Mouse (Mus musculus) embryonic facial prominence, embryonic 11.5 days (tissue): Measurements from ENCODE around the gene Exosc1. TPM values are rescaled to one million over a fixed set of nuclear protein-coding genes. Genes with fewer than 3 reads are reported as not detected.

Source experiments
- ATAC-seq: fragments of 200-750 bp; cut with Nextera tagmentation; replicated peaks from 2 replicates; pipeline ENCODE4 v1.8.0; 2017; ENCODE audit warnings: low read depth; ENCODE audit not compliant: insufficient number of reproducible peaks, low FRiP score, low TSS enrichment
- DNase-seq: peaks from one replicate; pipeline ENCODE4 v3.0.0-alpha.2; 2015; ENCODE audit warnings: low spot score
- H3K27ac ChIP-seq: fragments of 300-500 bp; sonication (generic); replicated peaks from 2 replicates; pipeline ENCODE4 v1.5.1; 2014; ENCODE audit warnings: mild to moderate bottlenecking, low read depth, low read length, control low read depth
- H3K27me3 ChIP-seq: fragments of 300-500 bp; sonication (generic); 2 replicates; pipeline ENCODE4 v1.6.1; 2014; ENCODE audit warnings: mild to moderate bottlenecking, low read length, moderate library complexity, mixed read lengths; ENCODE audit not compliant: control insufficient read depth, insufficient read depth
- H3K36me3 ChIP-seq: fragments of 300-500 bp; sonication (generic); replicated peaks from 2 replicates; pipeline ENCODE4 v1.6.1; 2014; ENCODE audit warnings: low read depth, mild to moderate bottlenecking, low read length, moderate library complexity, mixed read lengths; ENCODE audit not compliant: control insufficient read depth, insufficient read depth
- H3K4me1 ChIP-seq: fragments of 300-500 bp; sonication (generic); 2 replicates; pipeline ENCODE4 v1.6.1; 2014; ENCODE audit warnings: low read length, mixed read lengths; ENCODE audit not compliant: control insufficient read depth, insufficient read depth
- H3K4me2 ChIP-seq: fragments of 300-500 bp; sonication (generic); 2 replicates; pipeline ENCODE4 v1.6.1; 2014; ENCODE audit warnings: low read depth, mild to moderate bottlenecking, control low read depth, low read length, moderate library complexity
- H3K4me3 ChIP-seq: fragments of 300-500 bp; sonication (generic); 2 replicates; pipeline ENCODE4 v1.5.1; 2014; ENCODE audit warnings: low read depth, low read length, control low read depth
- H3K9ac ChIP-seq: fragments of 300-500 bp; sonication (generic); replicated peaks from 2 replicates; pipeline ENCODE4 v1.6.1; 2014; ENCODE audit warnings: mild to moderate bottlenecking, control low read depth, low read length
- H3K9me3 ChIP-seq: fragments of 300-500 bp; sonication (generic); replicated peaks from 2 replicates; pipeline ENCODE4 v1.6.1; 2016; ENCODE audit warnings: mild to moderate bottlenecking, low read length, inconsistent platforms, mixed read lengths; ENCODE audit not compliant: control insufficient read depth
- WGBS: fragments of 180-500 bp; shearing (Covaris S2); extraction: QIAGEN DNeasy Blood & Tissue Kit; methylation state at CpG from one replicate; pipeline ENCODE4 v1.1.7; 2014; 5-methylcytosine and 5-hydroxymethylcytosine counted together
- polyA plus RNA-seq: library from polyadenylated mRNA; unstranded; fragments of >200 nt; fragmentation: Nextera tagmentation; extraction: Ambion mirVana; gene quantifications from 2 replicates; pipeline ENCODE4 v1.2.1, GENCODE M21; 2014

Exosc1 gene
- polyA plus RNA-seq, 1 experiment from 2014 or later: 80.3 TPM

DNA sequence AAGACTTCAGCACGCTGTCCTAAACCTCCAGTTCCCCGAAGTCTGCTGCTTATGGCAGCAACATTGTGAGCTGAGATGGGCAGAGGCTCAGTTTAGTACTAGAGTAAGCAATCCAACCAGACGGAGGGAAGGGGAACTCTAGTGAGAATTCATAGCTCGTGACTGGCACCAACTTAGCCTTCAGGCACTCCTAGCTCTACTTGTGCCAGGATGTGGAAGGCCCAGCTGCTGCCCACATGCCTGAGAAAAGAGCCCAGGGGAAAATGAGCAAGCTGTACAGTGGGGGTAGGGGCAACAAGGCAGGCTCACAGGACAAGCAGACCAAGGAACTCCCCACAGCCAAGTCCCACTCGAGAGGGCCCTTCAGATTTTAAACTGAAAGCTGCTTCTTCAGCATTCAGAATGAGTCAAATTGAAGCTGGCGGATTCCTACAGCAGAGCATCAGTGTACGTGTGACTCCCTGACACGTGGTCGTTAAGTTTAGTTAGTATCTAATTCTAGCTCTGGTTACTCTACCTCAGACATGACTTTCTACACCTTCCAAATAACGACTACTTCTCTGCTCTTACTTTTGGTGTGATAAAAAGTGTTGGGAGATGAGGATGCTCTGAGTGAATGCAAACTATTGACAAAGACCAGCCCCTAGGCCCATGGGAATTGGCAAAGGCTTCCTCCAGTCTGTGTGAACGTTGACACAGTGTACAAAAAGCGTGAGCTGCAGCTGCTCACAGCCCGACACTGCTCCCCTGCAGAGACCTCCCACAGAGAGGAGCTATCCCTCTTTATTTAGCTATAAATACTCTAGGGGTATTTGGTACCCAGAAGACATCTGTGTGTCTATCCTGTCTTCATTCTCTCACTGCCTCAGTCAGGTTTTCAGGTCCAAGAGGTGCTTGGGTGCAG lies 40.9 kb upstream of the Exosc1 start:
- no peaks in the 10 kb centered on the region for H3K9me3 ChIP-seq
- DNase-seq (no peak), ATAC-seq (no peak)
- H3K27ac ChIP-seq: no peak overlapping the region
- no peaks in the 10 kb centered on the region for H3K27me3 ChIP-seq
- no peaks in the 10 kb centered on the region; the same call in 1 of the 2 replicates for H3K4me1 ChIP-seq
- no peak overlapping the region for H3K4me2 ChIP-seq
- 63% methylated on average over 13 of the region's 13 CpGs for WGBS
- H3K9ac ChIP-seq: no peak overlapping the region
- no peaks in the 10 kb centered on the region for H3K36me3 ChIP-seq
- no peak overlapping the region for H3K4me3 ChIP-seq

DNA sequence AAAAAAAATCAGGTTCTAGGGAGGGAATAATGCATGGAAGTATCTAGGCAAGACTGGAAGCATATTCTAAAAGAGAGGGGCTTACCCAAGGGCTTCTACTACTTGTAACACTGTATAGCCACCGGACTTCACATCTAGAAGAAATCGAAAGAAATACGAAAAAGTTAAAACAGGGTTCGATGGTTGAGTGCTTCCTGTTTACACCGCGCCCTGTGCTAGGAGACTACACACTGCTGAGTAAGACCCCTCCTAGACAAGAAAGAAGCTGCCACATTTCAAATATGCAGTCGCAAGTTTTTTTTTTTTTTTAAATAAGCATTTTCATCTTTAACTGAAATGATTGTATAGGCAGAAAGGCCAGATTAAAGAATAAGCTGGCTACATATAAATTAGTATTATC lies 36.4 kb upstream of the Exosc1 start:
- H3K36me3 ChIP-seq: peaks cover 3% of the 10 kb centered on the region; the same call in 1 of the 2 replicates
- no peaks in the 10 kb centered on the region for H3K4me1 ChIP-seq
- no peak overlapping the region for H3K9ac ChIP-seq
- H3K27ac ChIP-seq: no peak overlapping the region
- H3K9me3 ChIP-seq: no peaks in the 10 kb centered on the region
- no peaks in the 10 kb centered on the region for H3K27me3 ChIP-seq
- H3K4me3 ChIP-seq: no peak overlapping the region
- ATAC-seq (no peak), DNase-seq (no peak)
- no peak overlapping the region for H3K4me2 ChIP-seq
- 94% methylated on average over 7 of the region's 7 CpGs for WGBS

DNA sequence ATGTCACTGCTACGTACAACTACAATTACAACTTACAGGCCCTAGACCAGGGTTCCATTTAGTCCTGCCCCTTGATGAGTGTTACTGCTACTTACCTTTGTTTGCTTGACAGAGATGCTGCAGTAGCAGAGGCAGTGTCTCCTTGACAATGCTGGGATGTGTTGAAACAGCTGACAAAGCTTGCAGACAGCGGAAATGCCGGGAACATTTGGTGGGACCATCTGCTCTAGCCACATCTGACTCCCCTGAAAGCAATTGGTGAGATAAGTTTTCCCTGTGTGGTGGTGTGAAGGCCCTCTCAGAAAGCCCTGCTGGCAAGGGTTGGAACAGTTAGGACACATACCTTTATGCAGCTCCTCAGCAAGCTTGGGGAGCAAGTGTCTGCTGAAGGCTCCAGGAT lies 20.4 kb upstream of the Exosc1 start:
- H3K4me2 ChIP-seq: no peak overlapping the region
- peaks cover 16% of the 10 kb centered on the region for H3K36me3 ChIP-seq
- no peaks in the 10 kb centered on the region for H3K27me3 ChIP-seq
- no peak overlapping the region for H3K9ac ChIP-seq
- no peaks in the 10 kb centered on the region for H3K4me1 ChIP-seq
- no peak overlapping the region for H3K4me3 ChIP-seq
- ATAC-seq (no peak), DNase-seq (no peak)
- no peaks in the 10 kb centered on the region for H3K9me3 ChIP-seq
- H3K27ac ChIP-seq: no peak overlapping the region
- 93% methylated on average over 3 of the region's 3 CpGs for WGBS

DNA sequence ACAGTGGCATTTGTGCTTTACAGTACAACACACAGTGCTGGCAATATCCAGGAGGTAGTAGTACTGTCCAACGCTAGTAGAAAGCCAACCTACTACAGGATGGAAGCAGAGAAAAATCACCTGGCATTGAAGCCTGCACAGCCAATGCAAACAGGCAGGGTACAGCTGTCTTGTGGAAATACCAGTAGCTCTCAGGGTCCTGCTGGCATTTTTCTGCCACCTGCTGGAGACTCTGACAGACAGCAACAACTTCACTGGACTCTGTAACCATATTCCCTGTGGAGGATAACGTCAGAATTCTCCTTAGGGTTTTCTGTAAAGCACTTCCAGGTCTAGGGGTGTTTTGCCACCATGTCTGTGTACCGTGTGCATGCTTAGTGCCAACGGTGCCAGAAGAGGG lies 19.1 kb upstream of the Exosc1 start:
- peaks cover 13% of the 10 kb centered on the region for H3K36me3 ChIP-seq
- H3K4me1 ChIP-seq: no peaks in the 10 kb centered on the region
- H3K9ac ChIP-seq: no peak overlapping the region
- H3K4me2 ChIP-seq: no peak overlapping the region
- DNase-seq (peak; percentile 27), ATAC-seq (no peak)
- WGBS: 82% methylated on average over 4 of the region's 4 CpGs
- H3K27me3 ChIP-seq: no peaks in the 10 kb centered on the region
- no peaks in the 10 kb centered on the region for H3K9me3 ChIP-seq
- H3K4me3 ChIP-seq: no peak overlapping the region
- H3K27ac ChIP-seq: no peak overlapping the region

DNA sequence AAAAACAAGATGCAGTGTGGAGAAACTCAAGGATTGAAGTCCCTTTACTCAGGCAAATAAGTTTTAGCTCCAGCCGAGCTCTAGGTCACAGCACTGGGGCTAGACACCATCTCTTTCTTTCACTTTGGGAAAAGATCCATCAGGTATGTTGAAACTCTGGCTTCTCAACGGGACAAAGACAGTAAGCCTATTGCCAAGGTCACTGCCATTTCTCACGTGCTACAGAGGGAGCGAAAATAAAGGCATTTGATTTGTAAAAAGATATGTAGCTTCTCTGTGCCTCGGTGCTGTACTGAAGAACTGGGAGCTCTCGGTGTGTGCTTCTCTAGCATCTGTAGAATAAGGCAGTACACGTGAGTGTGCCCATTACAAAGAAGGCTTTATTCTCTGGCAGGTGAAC lies 10.6 kb upstream of the Exosc1 start:
- no peak for ATAC-seq
- Histone ChIP-seq H3K4me1 (no peaks in the 10 kb centered on the region), H3K9ac (no peak overlapping the region), H3K4me2 (no peak overlapping the region), H3K27ac (no peak overlapping the region), H3K9me3 (no peaks in the 10 kb centered on the region), H3K4me3 (no peak overlapping the region), H3K27me3 (no peaks in the 10 kb centered on the region), H3K36me3 (peaks cover 23% of the 10 kb centered on the region)
- no peak for DNase-seq
- WGBS: 89% methylated on average over 7 of the region's 7 CpGs

DNA sequence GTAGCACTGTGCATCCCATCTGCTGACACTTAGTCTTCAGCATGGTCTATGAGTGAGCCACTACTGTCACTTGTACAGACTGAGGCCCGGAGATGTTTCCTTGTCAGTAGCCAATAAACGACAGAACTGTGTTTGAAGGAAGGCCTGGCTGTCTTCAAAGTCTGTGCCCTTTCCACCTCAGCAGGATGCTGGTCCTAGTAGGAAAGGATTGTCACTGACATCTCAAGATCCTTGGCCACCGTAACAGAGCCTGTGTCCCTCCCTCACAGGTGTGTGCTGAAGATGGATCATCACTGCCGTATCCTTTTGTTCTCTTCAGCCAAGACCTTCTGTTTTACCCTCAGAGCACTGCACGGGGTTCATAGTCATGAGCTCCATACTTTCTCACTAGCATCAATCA lies 5.3 kb upstream of the Exosc1 start:
- DNase-seq: no peak
- Histone ChIP-seq H3K9me3 (no peaks in the 10 kb centered on the region), H3K27me3 (no peaks in the 10 kb centered on the region), H3K27ac (no peak overlapping the region), H3K4me2 (no peak overlapping the region), H3K9ac (no peak overlapping the region), H3K4me3 (no peak overlapping the region), H3K36me3 (peaks cover 9% of the 10 kb centered on the region), H3K4me1 (no peaks in the 10 kb centered on the region)
- WGBS: 92% methylated on average over 5 of the region's 5 CpGs
- no peak for ATAC-seq

DNA sequence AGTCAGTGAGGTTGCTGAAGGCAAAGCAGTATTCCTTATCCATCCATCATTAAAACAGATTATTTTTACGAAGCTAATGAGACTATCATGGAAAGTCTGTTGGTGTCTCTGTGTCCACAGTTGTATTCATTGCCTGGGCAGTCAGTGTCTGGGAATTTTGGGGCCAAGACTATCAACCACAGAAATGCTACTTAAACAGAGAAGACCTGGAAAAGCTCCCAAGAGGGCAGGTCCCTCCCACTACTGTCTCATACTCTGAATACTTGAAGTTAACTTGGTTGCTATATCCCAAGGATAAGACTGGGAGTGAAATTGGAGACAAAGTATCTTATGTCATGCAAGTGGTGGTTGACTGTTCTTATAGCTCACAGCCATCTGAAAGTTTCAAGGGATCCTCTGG lies 2.7 kb upstream of the Exosc1 start:
- peaks cover 5% of the 10 kb centered on the region for H3K36me3 ChIP-seq
- no peaks in the 10 kb centered on the region for H3K27me3 ChIP-seq
- no peak overlapping the region for H3K9ac ChIP-seq
- H3K4me1 ChIP-seq: no peaks in the 10 kb centered on the region
- no peak for ATAC-seq
- DNase-seq: no peak
- WGBS: 95% methylated on average over 1 of the region's 1 CpGs
- H3K4me2 ChIP-seq: no peak overlapping the region
- no peak overlapping the region for H3K27ac ChIP-seq
- no peak overlapping the region for H3K4me3 ChIP-seq
- H3K9me3 ChIP-seq: no peaks in the 10 kb centered on the region

DNA sequence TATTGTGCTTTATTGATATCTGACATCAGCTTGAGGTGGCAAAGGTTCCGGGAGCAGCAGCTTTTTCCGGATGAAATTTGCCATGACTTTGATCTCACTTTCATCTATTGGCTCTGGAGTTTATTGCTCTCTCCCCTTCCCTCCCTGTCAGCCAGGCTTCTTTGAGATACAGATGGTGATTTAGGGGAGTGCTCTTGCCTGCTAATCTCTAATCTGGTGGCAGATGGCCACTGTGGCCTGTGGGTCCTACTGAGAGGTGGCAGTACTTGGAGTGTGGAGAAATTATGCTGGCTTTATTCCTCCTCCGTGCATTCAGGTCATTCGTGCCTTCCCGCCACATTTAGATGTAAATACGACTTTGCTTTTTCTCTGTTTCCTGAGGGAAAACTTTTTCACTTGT lies 901 bp upstream of the Exosc1 start:
- Histone ChIP-seq H3K9me3 (no peaks in the 10 kb centered on the region), H3K27me3 (no peaks in the 10 kb centered on the region), H3K9ac (peak overlapping the region; percentile 88), H3K36me3 (peaks cover 2% of the 10 kb centered on the region), H3K4me2 (peak overlapping the region; percentile 39), H3K4me1 (no peaks in the 10 kb centered on the region), H3K27ac (no peak overlapping the region), H3K4me3 (peak overlapping the region; percentile 85)
- ATAC-seq (no peak), DNase-seq (no peak)
- 51% methylated on average over 6 of the region's 6 CpGs for WGBS
